Mouse (Mus musculus): ENCODE results near the gene Arxes2. TPM values are rescaled to one million over a fixed set of nuclear protein-coding genes. Genes with fewer than 3 reads are reported as not detected.
"Not testable (repeated sequence)": the region's sequence is repeated elsewhere in the genome, so short reads cannot be mapped to it uniquely, and the experiment has no call there.

The Arxes2 gene
- polyA plus RNA-seq, 1 experiment from 2014 or later, result 79.2 TPM

DNA sequence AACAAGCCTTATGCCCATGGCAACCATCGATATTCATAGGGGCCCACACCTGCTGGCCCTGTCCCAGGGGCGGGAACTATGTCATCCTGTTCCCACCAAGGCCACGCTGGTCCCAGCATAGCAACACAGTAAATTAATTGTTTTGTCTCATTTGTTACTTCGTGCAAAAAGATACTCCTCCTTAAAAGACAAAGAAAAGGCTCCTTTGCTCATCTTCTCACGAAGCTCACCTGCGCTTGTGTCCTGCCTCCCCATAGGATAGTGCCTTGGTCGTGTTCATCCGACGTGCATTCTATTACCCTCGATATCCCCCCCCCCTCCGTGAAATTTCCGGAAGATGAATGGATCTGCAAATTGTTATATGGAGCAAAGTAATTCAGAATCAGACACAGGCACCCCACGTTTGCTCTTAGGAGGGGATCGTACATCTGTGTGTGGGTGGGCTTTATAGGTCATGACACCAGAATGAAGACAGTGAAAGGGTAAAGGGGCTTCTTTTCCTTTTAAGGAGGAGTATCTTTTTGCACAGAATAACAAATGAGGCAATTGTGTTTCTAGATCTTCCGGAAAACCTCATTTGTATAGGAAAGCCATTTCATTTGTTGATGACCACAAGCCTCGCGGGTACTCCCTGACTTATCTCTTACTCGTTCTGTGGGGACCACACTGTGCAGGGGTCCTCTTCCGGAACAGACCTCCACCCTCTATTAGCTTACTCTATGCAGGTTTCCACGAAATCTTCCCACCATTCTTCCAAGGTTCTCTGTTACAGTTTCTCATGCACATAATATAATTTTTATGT is 19.0 kb upstream of the Arxes2 start:
- no peak overlapping the region for H3K4me3 ChIP-seq
- H3K4me2 ChIP-seq, result no peak overlapping the region; the same call in 1 of the 2 replicates
- no peaks in the 10 kb centered on the region for H3K27me3 ChIP-seq
- 60% methylated on average over 20 of the region's 20 CpGs for WGBS
- ATAC-seq (ENCODE audit: insufficient number of reproducible peaks, insufficient read depth, low FRiP score, low TSS enrichment, low read depth), result no peak
- no peaks in the 10 kb centered on the region for H3K4me1 ChIP-seq
- H3K9me3 ChIP-seq, result no peaks in the 10 kb centered on the region
- no peak overlapping the region for H3K9ac ChIP-seq
- no peaks in the 10 kb centered on the region for H3K36me3 ChIP-seq
- no peak overlapping the region for H3K27ac ChIP-seq

- no peak for ATAC-seq (ENCODE audit: insufficient number of reproducible peaks, insufficient read depth, low FRiP score, low TSS enrichment, low read depth)
- no peaks in the 10 kb centered on the region for H3K27me3 ChIP-seq
- H3K27ac ChIP-seq, result no peak overlapping the region
- H3K36me3 ChIP-seq, result no peaks in the 10 kb centered on the region
- H3K4me2 ChIP-seq, result no peak overlapping the region; the same call in 1 of the 2 replicates
- no peaks in the 10 kb centered on the region for H3K4me1 ChIP-seq
- no peak overlapping the region for H3K4me3 ChIP-seq
- no peaks in the 10 kb centered on the region for H3K9me3 ChIP-seq
- 22% methylated on average over 8 of the region's 8 CpGs for WGBS
- no peak overlapping the region for H3K9ac ChIP-seq
These were observed 18.4 kb upstream of the Arxes2 start for GRCm38 (mm10) chrX:135975226-135975552.

- H3K9ac ChIP-seq, result no peak overlapping the region
- no peaks in the 10 kb centered on the region for H3K4me1 ChIP-seq
- WGBS, result 73% methylated on average over 6 of the region's 6 CpGs
- peaks cover 6% of the 10 kb centered on the region; the same call in 1 of the 2 replicates for H3K27me3 ChIP-seq
- no peak overlapping the region for H3K4me2 ChIP-seq
- no peak overlapping the region for H3K4me3 ChIP-seq
- no peaks in the 10 kb centered on the region for H3K9me3 ChIP-seq
- no peaks in the 10 kb centered on the region for H3K36me3 ChIP-seq
- ATAC-seq (ENCODE audit: insufficient number of reproducible peaks, insufficient read depth, low FRiP score, low TSS enrichment, low read depth), result no peak
- H3K27ac ChIP-seq, result no peak overlapping the region
These were observed 8.9 kb upstream of the Arxes2 start for GRCm38 (mm10) chrX:135984539-135985260.

DNA sequence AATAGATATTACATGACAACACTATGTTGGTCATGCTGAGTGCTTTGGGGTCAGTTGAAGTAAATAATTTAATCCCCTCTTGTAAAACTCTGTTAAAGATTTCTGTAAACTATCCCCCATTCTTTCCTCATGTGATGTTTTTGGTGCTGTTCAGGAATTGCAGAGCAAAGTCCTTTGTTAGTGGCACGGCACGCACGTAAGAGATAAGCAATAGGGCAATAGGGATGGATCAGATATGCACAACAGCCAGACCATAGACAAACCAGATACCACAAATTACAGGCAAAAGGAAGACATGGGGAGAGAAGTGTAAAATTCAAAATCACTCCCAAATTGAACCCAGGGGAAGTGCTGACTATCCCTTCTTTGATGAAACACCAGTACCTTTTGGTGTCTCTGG is 7.4 kb upstream of the Arxes2 start:
- Histone ChIP-seq H3K27ac (no peak overlapping the region), H3K4me1 (no peaks in the 10 kb centered on the region), H3K4me3 (no peak overlapping the region), H3K9me3 (no peaks in the 10 kb centered on the region), H3K36me3 (no peaks in the 10 kb centered on the region), H3K9ac (no peak overlapping the region), H3K4me2 (no peak overlapping the region), H3K27me3 (peaks cover 6% of the 10 kb centered on the region; the same call in 1 of the 2 replicates)
- ATAC-seq (ENCODE audit: insufficient number of reproducible peaks, insufficient read depth, low FRiP score, low TSS enrichment, low read depth), result no peak
- 90% methylated on average over 3 of the region's 3 CpGs for WGBS

DNA sequence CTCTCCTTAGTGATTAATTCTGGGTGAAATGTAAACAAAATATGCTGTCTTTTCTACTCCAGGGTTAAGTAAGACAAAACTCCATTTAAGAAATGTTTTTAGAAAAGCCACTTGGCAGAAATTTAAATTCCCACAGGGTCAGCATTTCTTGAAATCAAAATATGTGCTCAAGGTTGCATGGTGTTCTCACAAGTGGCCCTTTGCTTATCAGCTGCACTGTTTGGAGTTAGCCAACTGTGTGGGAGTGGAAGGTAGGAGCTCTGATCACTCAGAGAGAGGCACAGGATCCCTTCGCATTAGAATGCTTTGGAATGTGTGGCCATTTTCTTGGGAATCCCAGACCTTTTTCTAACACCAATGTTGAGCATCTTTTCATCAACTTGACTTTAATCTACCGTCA is 3.0 kb upstream of the Arxes2 start:
- Histone ChIP-seq H3K4me1 (no peaks in the 10 kb centered on the region), H3K27me3 (peaks cover 6% of the 10 kb centered on the region; the same call in 1 of the 2 replicates), H3K9me3 (no peaks in the 10 kb centered on the region), H3K4me3 (no peak overlapping the region), H3K27ac (no peak overlapping the region), H3K4me2 (no peak overlapping the region), H3K9ac (no peak overlapping the region), H3K36me3 (no peaks in the 10 kb centered on the region)
- 73% methylated on average over 2 of the region's 2 CpGs for WGBS
- ATAC-seq (ENCODE audit: insufficient number of reproducible peaks, insufficient read depth, low FRiP score, low TSS enrichment, low read depth), result no peak

DNA sequence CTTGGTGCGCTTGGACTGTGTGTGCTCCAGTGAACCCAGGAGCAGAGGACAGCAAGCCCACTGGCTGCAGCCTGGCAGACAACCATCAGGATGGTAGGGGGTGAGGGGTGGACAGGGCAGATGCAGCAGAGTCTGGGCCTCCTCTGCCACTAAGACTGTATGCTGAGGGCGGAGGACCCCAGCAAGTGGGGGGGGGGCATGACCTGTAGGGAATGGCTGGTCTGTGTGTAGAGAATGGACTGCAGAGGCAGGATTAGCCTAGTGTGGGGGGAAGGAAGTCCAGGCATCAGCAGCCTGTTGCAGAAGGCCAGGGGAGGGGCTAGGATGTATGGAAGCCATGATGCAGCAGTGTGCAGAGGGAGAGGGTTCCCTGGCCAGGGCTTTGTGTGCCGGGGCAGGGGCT is 431 bp upstream of the Arxes2 start:
- ATAC-seq (ENCODE audit: insufficient number of reproducible peaks, insufficient read depth, low FRiP score, low TSS enrichment, low read depth), result peak; percentile 86
- H3K9me3 ChIP-seq, H3K36me3 ChIP-seq, H3K9ac ChIP-seq, H3K4me2 ChIP-seq, H3K27ac ChIP-seq, H3K4me3 ChIP-seq, H3K4me1 ChIP-seq, H3K27me3 ChIP-seq: not testable (repeated sequence)
- 49% methylated on average over 2 of the region's 3 CpGs for WGBS

GRCm38 (mm10) chrX:136007199-136007843 is 13.7 kb downstream of the Arxes2 start:
- H3K9ac ChIP-seq, result no peak overlapping the region
- ATAC-seq (ENCODE audit: insufficient number of reproducible peaks, insufficient read depth, low FRiP score, low TSS enrichment, low read depth), result no peak
- H3K4me2 ChIP-seq, result no peak overlapping the region
- H3K27ac ChIP-seq, result no peak overlapping the region
- no peak overlapping the region for H3K4me3 ChIP-seq
- H3K36me3 ChIP-seq, result no peaks in the 10 kb centered on the region
- whole genome bisulfite sequencing, result 35% methylated on average over 3 of the region's 5 CpGs
- no peaks in the 10 kb centered on the region for H3K9me3 ChIP-seq
- H3K27me3 ChIP-seq, result no peaks in the 10 kb centered on the region; the same call in 1 of the 2 replicates
- no peaks in the 10 kb centered on the region for H3K4me1 ChIP-seq

- no peak overlapping the region for H3K4me2 ChIP-seq
- H3K27me3 ChIP-seq, result no peaks in the 10 kb centered on the region; the same call in 1 of the 2 replicates
- H3K4me1 ChIP-seq, result no peaks in the 10 kb centered on the region
- no peaks in the 10 kb centered on the region for H3K36me3 ChIP-seq
- H3K9ac ChIP-seq, result no peak overlapping the region
- WGBS, result 34% methylated on average over 2 of the region's 2 CpGs
- ATAC-seq (ENCODE audit: insufficient number of reproducible peaks, insufficient read depth, low FRiP score, low TSS enrichment, low read depth), result no peak
- no peak overlapping the region for H3K27ac ChIP-seq
- no peaks in the 10 kb centered on the region for H3K9me3 ChIP-seq
- no peak overlapping the region for H3K4me3 ChIP-seq
These were observed 20.8 kb downstream of the Arxes2 start for GRCm38 (mm10) chrX:136014392-136014791.

GRCm38 (mm10) chrX:136030331-136030730 is 36.7 kb downstream of the Arxes2 start:
- no peaks in the 10 kb centered on the region for H3K4me1 ChIP-seq
- H3K27ac ChIP-seq, result no peak overlapping the region
- H3K4me3 ChIP-seq, result no peak overlapping the region
- no peak overlapping the region for H3K4me2 ChIP-seq
- no peaks in the 10 kb centered on the region for H3K36me3 ChIP-seq
- H3K9me3 ChIP-seq, result no peaks in the 10 kb centered on the region
- no peak overlapping the region for H3K9ac ChIP-seq
- ATAC-seq (ENCODE audit: insufficient number of reproducible peaks, insufficient read depth, low FRiP score, low TSS enrichment, low read depth), result no peak
- H3K27me3 ChIP-seq, result peaks cover 11% of the 10 kb centered on the region
- WGBS, result 79% methylated on average over 1 of the region's 1 CpGs

GRCm38 (mm10) chrX:136032799-136033763 is 39.5 kb downstream of the Arxes2 start, which contains the start of gene Arxes1:
Gene Arxes1 (plus strand): TSS chrX:136033367.
- H3K27ac ChIP-seq, H3K9ac ChIP-seq, H3K4me1 ChIP-seq, H3K9me3 ChIP-seq, H3K36me3 ChIP-seq: not testable (repeated sequence)
- Histone ChIP-seq H3K27me3 (peaks cover 11% of the 10 kb centered on the region), H3K4me2 (peak within 1 kb of the TSS; percentile 54), H3K4me3 (peak within 1 kb of the TSS; percentile 29)
- 26% methylated on average over 18 of the region's 49 CpGs for WGBS
- peak; percentile 89 for ATAC-seq (ENCODE audit: insufficient number of reproducible peaks, insufficient read depth, low FRiP score, low TSS enrichment, low read depth)

DNA sequence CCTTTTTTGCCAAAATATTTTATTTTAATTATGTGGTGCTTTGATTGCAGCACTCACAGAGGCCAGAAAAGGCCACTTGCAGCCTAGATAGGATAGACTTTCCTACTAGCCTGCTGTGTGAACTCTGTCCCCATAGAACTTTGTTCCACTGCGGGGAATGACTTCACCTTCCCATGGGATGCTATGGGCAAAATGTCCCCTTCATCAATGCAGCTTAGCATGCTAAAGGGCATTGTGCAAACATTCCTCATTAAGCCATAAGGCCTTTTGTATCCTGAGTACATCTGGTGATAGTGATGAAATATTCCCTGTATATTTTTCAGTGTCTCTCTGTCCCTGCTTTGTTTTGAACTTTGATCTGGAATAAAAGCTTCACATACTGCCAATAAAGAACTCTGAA is 50.1 kb downstream of the Arxes2 start:
- H3K9me3 ChIP-seq, result no peaks in the 10 kb centered on the region
- H3K4me2 ChIP-seq, result no peak overlapping the region
- 87% methylated on average over 1 of the region's 1 CpGs for WGBS
- peaks cover 9% of the 10 kb centered on the region for H3K27me3 ChIP-seq
- no peaks in the 10 kb centered on the region for H3K36me3 ChIP-seq
- H3K9ac ChIP-seq, result no peak overlapping the region
- no peak overlapping the region for H3K4me3 ChIP-seq
- H3K27ac ChIP-seq, result no peak overlapping the region
- no peak for ATAC-seq (ENCODE audit: insufficient number of reproducible peaks, insufficient read depth, low FRiP score, low TSS enrichment, low read depth)
- no peaks in the 10 kb centered on the region for H3K4me1 ChIP-seq

All from embryonic facial prominence, embryonic 13.5 days (tissue).